Mouse (Mus musculus): ENCODE measurements around the gene Stk39. TPM values are rescaled to one million over a fixed set of nuclear protein-coding genes. Genes with fewer than 3 reads are reported as not detected.

Gene Stk39
- polyA plus RNA-seq, 1 experiment from 2014 or later: 7.8 TPM

DNA sequence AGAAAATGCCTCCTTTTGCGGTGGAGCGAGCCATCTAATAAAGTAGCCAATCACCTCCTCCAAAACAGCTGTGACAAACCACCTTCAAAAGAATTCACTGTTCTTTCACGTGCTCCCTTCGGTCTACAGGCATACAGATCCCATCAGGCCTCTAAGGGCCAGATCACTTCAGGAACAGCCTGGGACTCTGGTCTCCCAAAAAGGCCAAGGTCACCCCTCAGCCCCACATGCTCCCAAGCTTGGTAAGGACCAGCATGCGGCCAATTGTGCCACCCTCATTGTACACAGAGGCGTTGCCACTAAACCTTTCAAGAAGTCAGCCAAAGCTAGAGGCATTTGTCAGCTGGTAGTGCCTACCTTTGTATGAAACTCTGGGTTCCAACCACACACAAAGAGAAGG, 28.9 kb downstream of the Stk39 start:
- Histone ChIP-seq H3K9me3 (ENCODE audit: control insufficient read depth, low read length) (no peaks in the 10 kb centered on the region), H3K27ac (ENCODE audit: low read depth, low read length) (no peak overlapping the region), H3K27me3 (replicated peaks; ENCODE audit: control insufficient read depth, insufficient read depth, low read length) (no peaks in the 10 kb centered on the region), H3K4me1 (replicated peaks; ENCODE audit: control insufficient read depth, insufficient read depth, low read length) (peaks cover under 1% of the 10 kb centered on the region; the same call in 1 of the 2 replicates), H3K4me2 (no peak overlapping the region), H3K36me3 (ENCODE audit: control insufficient read depth, insufficient read depth, low read length) (no peaks in the 10 kb centered on the region), H3K4me3 (ENCODE audit: low read depth, low read length) (no peak overlapping the region), H3K9ac (ENCODE audit: low read depth, low read length) (no peak overlapping the region)
- ATAC-seq (replicated peaks; ENCODE audit: low FRiP score): no peak
- DNase-seq (ENCODE audit: low spot score): no peak
- WGBS: 81% methylated on average over 6 of the region's 6 CpGs

DNA sequence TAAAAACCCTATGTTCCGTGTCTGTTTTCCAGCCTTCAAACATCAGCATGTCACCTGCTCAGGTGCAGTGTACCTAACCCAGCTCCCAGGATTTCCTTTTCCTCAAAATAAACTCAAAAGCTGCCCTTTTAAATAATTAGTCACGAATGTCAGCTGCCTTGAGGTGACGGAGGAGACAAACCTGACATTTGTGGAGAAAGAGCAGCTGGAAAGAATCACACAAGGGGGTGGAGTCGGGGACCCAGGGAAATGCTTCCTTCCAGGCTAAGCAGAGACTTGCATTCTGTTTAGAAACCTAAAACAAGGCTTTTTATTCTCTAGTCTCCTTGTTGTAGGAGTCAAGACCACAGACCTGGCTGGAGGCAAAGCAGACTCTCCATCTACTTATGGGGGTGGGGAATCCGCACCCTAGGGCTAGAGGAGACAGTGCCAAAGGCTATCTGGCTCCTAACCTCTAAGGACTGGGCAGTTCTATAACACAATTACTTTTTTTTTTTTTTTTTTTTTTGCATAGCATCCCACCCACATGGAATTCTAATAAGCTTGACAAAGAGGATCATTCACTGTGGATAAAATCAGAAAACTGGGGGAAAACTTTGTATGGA, 29.9 kb downstream of the Stk39 start:
- Histone ChIP-seq H3K4me2 (no peak overlapping the region), H3K27ac (ENCODE audit: low read depth, low read length) (no peak overlapping the region), H3K4me1 (replicated peaks; ENCODE audit: control insufficient read depth, insufficient read depth, low read length) (peaks cover 3% of the 10 kb centered on the region), H3K4me3 (ENCODE audit: low read depth, low read length) (no peak overlapping the region), H3K9me3 (ENCODE audit: control insufficient read depth, low read length) (no peaks in the 10 kb centered on the region), H3K9ac (ENCODE audit: low read depth, low read length) (no peak overlapping the region), H3K27me3 (replicated peaks; ENCODE audit: control insufficient read depth, insufficient read depth, low read length) (no peaks in the 10 kb centered on the region), H3K36me3 (ENCODE audit: control insufficient read depth, insufficient read depth, low read length) (no peaks in the 10 kb centered on the region)
- ATAC-seq (replicated peaks; ENCODE audit: low FRiP score): no peak
- DNase-seq (ENCODE audit: low spot score): no peak
- WGBS: 57% methylated on average over 5 of the region's 5 CpGs

DNA sequence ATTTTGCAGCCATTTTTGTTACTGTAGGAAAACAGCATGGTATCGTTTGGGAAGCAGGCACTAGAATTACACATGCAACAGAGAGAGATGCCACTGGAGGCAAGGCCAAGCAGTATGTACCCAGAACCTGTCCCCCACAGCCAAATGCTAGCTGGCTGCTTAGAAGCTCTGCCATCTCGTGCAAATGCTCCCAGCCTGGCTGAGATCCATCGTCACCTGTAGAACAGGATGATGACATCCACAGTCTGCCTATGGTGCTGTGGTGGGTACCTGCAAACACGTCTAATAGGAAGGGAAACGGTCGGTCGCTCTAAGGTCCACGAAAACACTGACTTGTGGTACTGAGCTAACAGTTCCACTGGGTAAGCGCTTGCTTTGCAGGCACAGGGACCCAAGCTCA, 32.5 kb downstream of the Stk39 start:
- Histone ChIP-seq H3K4me3 (ENCODE audit: low read depth, low read length) (no peak overlapping the region), H3K4me2 (no peak overlapping the region), H3K36me3 (ENCODE audit: control insufficient read depth, insufficient read depth, low read length) (no peaks in the 10 kb centered on the region), H3K27me3 (replicated peaks; ENCODE audit: control insufficient read depth, insufficient read depth, low read length) (no peaks in the 10 kb centered on the region), H3K9ac (ENCODE audit: low read depth, low read length) (no peak overlapping the region), H3K4me1 (replicated peaks; ENCODE audit: control insufficient read depth, insufficient read depth, low read length) (peaks cover 8% of the 10 kb centered on the region), H3K27ac (ENCODE audit: low read depth, low read length) (no peak overlapping the region), H3K9me3 (ENCODE audit: control insufficient read depth, low read length) (no peaks in the 10 kb centered on the region)
- no peak for ATAC-seq (replicated peaks; ENCODE audit: low FRiP score)
- 90% methylated on average over 9 of the region's 9 CpGs for WGBS
- no peak for DNase-seq (ENCODE audit: low spot score)

DNA sequence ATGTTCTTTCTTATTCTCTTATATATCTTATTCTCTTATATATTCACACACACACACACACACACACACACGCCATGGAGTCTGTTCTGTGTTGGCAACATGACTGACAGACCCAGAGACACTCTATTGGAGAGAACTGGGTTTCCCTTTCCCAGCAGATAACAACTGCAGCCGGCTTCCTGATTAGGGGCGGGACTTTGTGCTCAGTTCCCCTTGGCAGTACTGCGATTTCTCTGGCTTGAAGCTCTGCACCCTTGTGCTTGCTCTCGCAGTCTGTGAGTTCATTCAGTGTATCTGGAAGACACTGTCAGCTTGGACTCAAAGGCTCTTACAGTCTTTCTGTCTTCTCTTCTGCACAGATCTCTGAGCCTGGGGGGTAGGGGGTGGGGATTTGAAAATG, 34.1 kb downstream of the Stk39 start:
- no peaks in the 10 kb centered on the region for H3K36me3 ChIP-seq (ENCODE audit: control insufficient read depth, insufficient read depth, low read length)
- H3K27ac ChIP-seq (ENCODE audit: low read depth, low read length): no peak overlapping the region
- ATAC-seq (replicated peaks; ENCODE audit: low FRiP score) (no peak; the same call in 1 of the 2 replicates), DNase-seq (ENCODE audit: low spot score) (no peak)
- peaks cover 8% of the 10 kb centered on the region for H3K4me1 ChIP-seq (replicated peaks; ENCODE audit: control insufficient read depth, insufficient read depth, low read length)
- no peak overlapping the region for H3K4me2 ChIP-seq
- H3K9me3 ChIP-seq (ENCODE audit: control insufficient read depth, low read length): no peaks in the 10 kb centered on the region
- H3K4me3 ChIP-seq (ENCODE audit: low read depth, low read length): no peak overlapping the region
- 22% methylated on average over 5 of the region's 5 CpGs for WGBS
- H3K9ac ChIP-seq (ENCODE audit: low read depth, low read length): no peak overlapping the region
- H3K27me3 ChIP-seq (replicated peaks; ENCODE audit: control insufficient read depth, insufficient read depth, low read length): no peaks in the 10 kb centered on the region

DNA sequence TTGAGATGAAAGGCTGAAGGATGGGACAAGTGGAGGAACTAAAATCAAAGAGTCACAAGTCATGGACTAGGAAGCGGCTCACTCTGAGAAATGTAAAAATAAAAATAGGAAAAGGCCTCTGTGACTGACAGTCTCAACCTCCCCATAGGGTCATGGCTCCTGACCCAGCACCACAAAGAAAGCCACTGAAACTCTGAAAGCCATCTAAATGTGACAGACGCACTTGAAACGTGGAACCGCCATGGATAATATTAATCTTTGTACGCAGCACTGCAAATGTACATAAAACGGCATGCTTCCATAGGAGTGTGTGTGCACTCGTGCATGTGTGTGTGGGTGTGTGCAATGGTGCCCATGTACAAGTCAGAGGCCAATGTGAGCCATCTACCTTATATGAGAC, 34.9 kb downstream of the Stk39 start:
- H3K4me2 ChIP-seq: no peak overlapping the region
- no peak overlapping the region for H3K4me3 ChIP-seq (ENCODE audit: low read depth, low read length)
- no peak overlapping the region for H3K9ac ChIP-seq (ENCODE audit: low read depth, low read length)
- peaks cover 8% of the 10 kb centered on the region for H3K4me1 ChIP-seq (replicated peaks; ENCODE audit: control insufficient read depth, insufficient read depth, low read length)
- no peak overlapping the region for H3K27ac ChIP-seq (ENCODE audit: low read depth, low read length)
- 88% methylated on average over 7 of the region's 7 CpGs for WGBS
- no peaks in the 10 kb centered on the region for H3K9me3 ChIP-seq (ENCODE audit: control insufficient read depth, low read length)
- DNase-seq (ENCODE audit: low spot score): no peak
- ATAC-seq (replicated peaks; ENCODE audit: low FRiP score): no peak
- no peaks in the 10 kb centered on the region for H3K36me3 ChIP-seq (ENCODE audit: control insufficient read depth, insufficient read depth, low read length)
- no peaks in the 10 kb centered on the region for H3K27me3 ChIP-seq (replicated peaks; ENCODE audit: control insufficient read depth, insufficient read depth, low read length)

DNA sequence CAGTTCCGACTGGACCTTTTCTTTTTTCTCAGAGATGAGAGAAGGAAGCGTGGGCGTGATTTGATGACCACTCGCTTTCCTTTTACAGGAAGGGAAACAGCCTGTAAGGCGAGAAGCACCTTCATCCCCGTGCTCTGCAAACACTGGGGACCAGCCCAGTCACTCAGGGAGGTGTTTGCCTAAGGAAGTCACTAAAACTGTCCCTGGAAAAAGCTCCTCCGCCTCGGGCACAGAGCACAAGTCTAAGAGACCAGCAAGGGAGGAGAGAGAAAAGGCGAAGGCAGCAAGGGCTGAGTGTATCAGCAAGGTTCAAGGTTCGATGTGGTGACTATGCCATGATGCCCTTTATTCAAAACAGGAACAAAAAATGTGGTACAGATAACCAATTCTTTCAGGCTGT, 35.8 kb downstream of the Stk39 start:
- no peak overlapping the region for H3K4me3 ChIP-seq (ENCODE audit: low read depth, low read length)
- no peaks in the 10 kb centered on the region for H3K9me3 ChIP-seq (ENCODE audit: control insufficient read depth, low read length)
- no peak for ATAC-seq (replicated peaks; ENCODE audit: low FRiP score)
- H3K27me3 ChIP-seq (replicated peaks; ENCODE audit: control insufficient read depth, insufficient read depth, low read length): no peaks in the 10 kb centered on the region
- no peak overlapping the region for H3K9ac ChIP-seq (ENCODE audit: low read depth, low read length)
- H3K4me1 ChIP-seq (replicated peaks; ENCODE audit: control insufficient read depth, insufficient read depth, low read length): peaks cover 8% of the 10 kb centered on the region
- H3K27ac ChIP-seq (ENCODE audit: low read depth, low read length): no peak overlapping the region
- 39% methylated on average over 10 of the region's 10 CpGs for WGBS
- H3K4me2 ChIP-seq: peak overlapping the region; percentile 19; the same call in 1 of the 2 replicates
- no peaks in the 10 kb centered on the region for H3K36me3 ChIP-seq (ENCODE audit: control insufficient read depth, insufficient read depth, low read length)
- no peak for DNase-seq (ENCODE audit: low spot score)

DNA sequence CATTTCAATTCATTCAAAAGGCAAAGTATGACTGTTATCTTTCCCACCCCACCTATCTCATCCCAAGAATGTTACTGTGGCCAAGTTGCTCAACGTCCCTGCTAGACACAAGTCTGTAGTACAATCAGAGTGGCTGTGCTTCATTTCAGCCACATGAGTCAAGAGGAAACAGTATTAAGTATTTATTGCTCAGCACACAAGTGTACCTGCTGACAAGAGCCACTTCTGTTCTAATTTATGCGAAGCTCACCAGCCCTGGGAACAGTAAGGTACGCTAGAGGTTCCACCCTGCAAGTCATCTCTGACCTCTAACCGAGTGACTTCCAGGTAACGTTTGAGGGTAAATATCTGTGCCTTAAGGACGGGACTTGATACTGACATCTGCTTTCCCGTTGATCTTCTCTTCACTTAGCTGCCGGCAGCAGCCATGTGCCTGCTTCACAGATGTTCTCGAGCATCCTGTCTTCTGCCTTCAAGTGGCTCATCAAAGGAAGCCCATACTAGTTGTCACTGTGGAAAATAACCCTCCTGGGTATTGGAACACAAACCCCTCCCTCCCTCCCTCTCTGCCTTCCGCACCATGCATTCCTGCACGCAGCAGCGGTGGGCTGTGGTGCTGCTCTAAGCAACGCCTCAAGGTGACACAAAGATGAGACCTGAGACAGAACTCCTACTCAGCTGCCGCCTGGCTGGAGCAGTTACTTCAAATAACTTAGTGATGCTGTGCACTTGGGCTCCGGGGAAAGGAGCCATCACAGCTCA, 36.4 kb downstream of the Stk39 start:
- no peak for DNase-seq (ENCODE audit: low spot score)
- Histone ChIP-seq H3K27ac (ENCODE audit: low read depth, low read length) (no peak overlapping the region), H3K4me2 (peak overlapping the region; percentile 19; the same call in 1 of the 2 replicates), H3K4me1 (replicated peaks; ENCODE audit: control insufficient read depth, insufficient read depth, low read length) (peaks cover 8% of the 10 kb centered on the region), H3K9me3 (ENCODE audit: control insufficient read depth, low read length) (no peaks in the 10 kb centered on the region), H3K36me3 (ENCODE audit: control insufficient read depth, insufficient read depth, low read length) (no peaks in the 10 kb centered on the region), H3K9ac (ENCODE audit: low read depth, low read length) (no peak overlapping the region), H3K4me3 (ENCODE audit: low read depth, low read length) (no peak overlapping the region), H3K27me3 (replicated peaks; ENCODE audit: control insufficient read depth, insufficient read depth, low read length) (no peaks in the 10 kb centered on the region)
- 34% methylated on average over 15 of the region's 15 CpGs for WGBS
- no peak for ATAC-seq (replicated peaks; ENCODE audit: low FRiP score)

DNA sequence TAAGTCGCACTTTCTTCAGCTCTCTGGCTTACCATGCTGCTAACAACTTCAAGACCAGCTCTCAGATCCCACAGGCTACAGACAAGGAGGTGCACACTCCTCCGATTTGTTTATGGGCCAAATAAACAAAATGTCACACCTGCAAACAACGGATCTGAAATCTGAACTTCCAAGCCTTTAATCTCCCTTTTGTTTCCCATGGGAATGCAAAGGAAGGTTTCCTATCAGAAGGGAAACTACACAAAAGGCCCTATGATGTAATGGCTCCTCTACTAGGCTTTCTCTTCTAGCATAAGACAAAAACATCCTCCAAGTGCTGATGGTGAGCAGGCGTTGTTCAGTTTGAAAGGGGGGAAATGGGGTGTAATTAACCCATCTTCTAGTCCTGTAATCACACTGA, 37.1 kb downstream of the Stk39 start:
- Histone ChIP-seq H3K27ac (ENCODE audit: low read depth, low read length) (no peak overlapping the region), H3K27me3 (replicated peaks; ENCODE audit: control insufficient read depth, insufficient read depth, low read length) (no peaks in the 10 kb centered on the region)

DNA sequence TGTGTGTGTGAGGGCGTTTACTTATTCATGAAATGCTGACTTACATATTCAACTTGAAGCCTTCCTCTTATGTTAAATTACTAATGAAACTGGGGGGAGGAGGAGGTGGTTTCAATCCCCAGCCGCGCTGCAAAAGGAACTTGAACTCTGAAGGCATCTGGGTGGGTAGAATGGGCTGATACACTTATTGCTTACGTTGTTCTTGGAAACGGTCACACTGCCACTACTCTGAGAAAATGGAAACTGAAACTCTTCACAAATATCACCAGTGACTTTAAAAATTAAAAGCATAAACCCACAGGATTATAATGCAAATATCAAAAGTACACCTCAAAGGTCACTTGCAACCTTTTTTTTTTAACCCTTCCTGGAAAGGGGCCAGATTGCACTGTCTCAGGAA, 37.5 kb downstream of the Stk39 start:
- Histone ChIP-seq H3K9ac (ENCODE audit: low read depth, low read length) (no peak overlapping the region), H3K36me3 (ENCODE audit: control insufficient read depth, insufficient read depth, low read length) (no peaks in the 10 kb centered on the region), H3K4me1 (replicated peaks; ENCODE audit: control insufficient read depth, insufficient read depth, low read length) (peaks cover 8% of the 10 kb centered on the region), H3K4me2 (no peak overlapping the region), H3K27ac (ENCODE audit: low read depth, low read length) (no peak overlapping the region), H3K4me3 (ENCODE audit: low read depth, low read length) (no peak overlapping the region), H3K27me3 (replicated peaks; ENCODE audit: control insufficient read depth, insufficient read depth, low read length) (no peaks in the 10 kb centered on the region), H3K9me3 (ENCODE audit: control insufficient read depth, low read length) (no peaks in the 10 kb centered on the region)
- 58% methylated on average over 5 of the region's 5 CpGs for WGBS
- DNase-seq (ENCODE audit: low spot score): no peak
- ATAC-seq (replicated peaks; ENCODE audit: low FRiP score): no peak

More for the DNA sequence above, 37.1 kb downstream of the Stk39 start:
- ATAC-seq (replicated peaks; ENCODE audit: low FRiP score) (no peak), DNase-seq (ENCODE audit: low spot score) (no peak)
- H3K4me3 ChIP-seq (ENCODE audit: low read depth, low read length): no peak overlapping the region
- H3K9ac ChIP-seq (ENCODE audit: low read depth, low read length): no peak overlapping the region
- H3K4me2 ChIP-seq: no peak overlapping the region
- H3K36me3 ChIP-seq (ENCODE audit: control insufficient read depth, insufficient read depth, low read length): no peaks in the 10 kb centered on the region
- peaks cover 8% of the 10 kb centered on the region for H3K4me1 ChIP-seq (replicated peaks; ENCODE audit: control insufficient read depth, insufficient read depth, low read length)
- 53% methylated on average over 4 of the region's 4 CpGs for WGBS
- H3K9me3 ChIP-seq (ENCODE audit: control insufficient read depth, low read length): no peaks in the 10 kb centered on the region

All from liver, embryonic 11.5 days (tissue).